Mouse (Mus musculus) midbrain, embryonic 10.5 days (tissue): Measurements from ENCODE around the gene Ikzf3. TPM values are rescaled to one million over a fixed set of nuclear protein-coding genes. Genes with fewer than 3 reads are reported as not detected.

Experiments used
- DNase-seq: peaks from one replicate; pipeline ENCODE4 v3.0.0-alpha.2; 2017; ENCODE audit warnings: low spot score
- H3K27ac ChIP-seq: fragments of 300-500 bp; sonication (generic); replicated peaks from 2 replicates; pipeline ENCODE4 v1.5.1; 2016; ENCODE audit warnings: mild to moderate bottlenecking
- H3K27me3 ChIP-seq: fragments of 300-500 bp; sonication (generic); 2 replicates; pipeline ENCODE4 v1.6.1; 2016; ENCODE audit warnings: low read depth, mild to moderate bottlenecking; ENCODE audit not compliant: poor library complexity, severe bottlenecking
- H3K36me3 ChIP-seq: fragments of 300-500 bp; sonication (generic); 2 replicates; pipeline ENCODE4 v1.6.1; 2016; ENCODE audit warnings: mild to moderate bottlenecking, moderate library complexity
- H3K4me1 ChIP-seq: fragments of 300-500 bp; sonication (generic); 2 replicates; pipeline ENCODE4 v1.6.1; 2016
- H3K4me3 ChIP-seq: fragments of 300-500 bp; sonication (generic); 2 replicates; pipeline ENCODE4 v1.5.1; 2016; ENCODE audit warnings: mild to moderate bottlenecking, moderate library complexity
- H3K9me3 ChIP-seq: fragments of 300-500 bp; sonication (generic); replicated peaks from 2 replicates; pipeline ENCODE4 v1.6.1; 2016; ENCODE audit warnings: mild to moderate bottlenecking
- WGBS: fragments of 180-500 bp; shearing (Covaris S2); methylation state at CpG from one replicate; pipeline ENCODE4 v1.1.7; 2016; 5-methylcytosine and 5-hydroxymethylcytosine counted together
- polyA plus RNA-seq: library from polyadenylated mRNA; unstranded; fragments of >200 nt; fragmentation: Nextera tagmentation; extraction: Ambion mirVana; gene quantifications from 2 replicates; pipeline ENCODE4 v1.2.1, GENCODE M21; 2016

Gene Ikzf3
- polyA plus RNA-seq, 1 experiment from 2014 or later: 0.06 TPM

DNA sequence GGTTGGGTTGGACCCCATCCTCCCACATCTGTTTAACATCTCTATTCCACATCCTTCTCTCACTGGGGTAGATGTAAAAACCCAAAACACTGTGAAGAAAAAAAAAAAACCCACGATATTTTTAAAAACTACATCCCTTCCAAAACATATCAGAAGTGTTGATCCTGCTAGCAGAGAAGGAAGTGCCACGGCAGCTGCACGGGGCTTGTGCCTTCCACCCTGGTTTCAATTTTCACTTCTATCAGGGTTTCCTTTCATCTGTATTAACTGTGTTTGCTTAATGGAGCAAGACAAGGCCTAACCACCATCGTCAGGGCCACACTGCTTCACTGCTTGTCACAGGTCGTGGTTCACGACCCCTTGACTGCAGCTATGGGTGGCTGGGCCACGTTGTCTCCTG lies 52.9 kb downstream of the Ikzf3 start:
- Histone ChIP-seq H3K9me3 (no peaks in the 10 kb centered on the region), H3K27ac (no peak overlapping the region), H3K27me3 (peaks cover 28% of the 10 kb centered on the region; the same call in 1 of the 2 replicates), H3K4me3 (no peak overlapping the region), H3K36me3 (no peaks in the 10 kb centered on the region), H3K4me1 (peaks cover 16% of the 10 kb centered on the region)
- no peak for DNase-seq
- WGBS: 16% methylated on average over 7 of the region's 7 CpGs

DNA sequence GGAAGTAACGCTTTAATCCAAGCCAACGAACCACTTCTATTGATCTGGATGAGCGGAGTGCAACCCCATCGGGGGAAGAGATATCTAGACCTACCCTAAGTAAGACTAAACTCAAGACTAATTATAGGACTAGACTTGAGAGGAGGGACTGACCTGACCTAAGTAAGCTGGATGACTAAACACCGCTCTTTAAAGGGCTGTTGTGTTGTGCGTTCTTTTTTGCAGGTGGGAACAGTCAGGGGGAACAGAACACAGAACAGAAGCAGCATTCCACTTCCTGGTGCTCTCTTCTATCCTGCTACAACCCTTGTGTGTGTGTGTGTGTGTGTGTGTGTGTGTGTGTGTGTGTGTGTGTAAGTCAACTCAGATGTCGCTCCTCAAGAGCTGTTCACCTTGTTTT lies 54.3 kb downstream of the Ikzf3 start:
- Histone ChIP-seq H3K4me1 (peaks cover 11% of the 10 kb centered on the region), H3K27ac (no peak overlapping the region), H3K9me3 (no peaks in the 10 kb centered on the region), H3K36me3 (no peaks in the 10 kb centered on the region), H3K27me3 (peaks cover 26% of the 10 kb centered on the region; the same call in 1 of the 2 replicates), H3K4me3 (no peak overlapping the region)
- 80% methylated on average over 7 of the region's 7 CpGs for WGBS
- DNase-seq: no peak

DNA sequence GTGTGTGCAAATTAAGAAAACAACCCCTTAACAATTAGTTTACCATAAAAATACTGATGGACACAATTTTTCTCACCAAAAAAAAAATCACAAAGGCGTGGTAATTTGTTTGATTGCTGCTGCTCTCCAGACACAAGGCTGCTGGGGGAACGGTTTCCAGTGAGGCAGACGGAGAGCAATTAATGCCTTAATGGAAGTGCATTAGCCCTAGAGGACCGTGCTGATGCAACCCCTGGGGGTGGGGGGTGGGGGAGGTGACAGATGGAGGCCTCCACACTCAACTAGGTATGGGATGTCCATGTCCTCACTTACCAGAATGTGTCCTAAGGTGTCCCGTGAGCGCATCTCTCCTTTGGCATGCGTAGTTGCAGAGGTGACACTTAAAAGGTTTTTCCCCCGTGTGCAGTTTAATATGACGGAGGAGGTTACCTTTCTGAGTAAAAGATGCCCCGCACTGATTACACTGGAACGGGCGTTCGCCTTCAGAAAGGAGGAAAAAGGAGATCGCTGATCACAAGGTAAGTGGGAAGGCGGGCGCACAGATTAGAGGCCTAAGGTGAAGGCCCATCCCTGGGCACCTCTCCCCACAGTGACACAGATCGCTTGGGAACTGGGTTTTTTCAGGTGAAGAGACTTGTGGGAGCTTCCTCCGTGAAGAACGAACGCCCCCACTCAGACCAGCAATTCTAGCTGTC lies 57.1 kb downstream of the Ikzf3 start:
- DNase-seq: no peak
- no peak overlapping the region for H3K4me3 ChIP-seq
- no peaks in the 10 kb centered on the region for H3K36me3 ChIP-seq
- H3K9me3 ChIP-seq: no peaks in the 10 kb centered on the region
- H3K27me3 ChIP-seq: 0 out of 2 replicates have a peak, but pooled peaks cover 6% of the 10 kb centered on the region
- H3K4me1 ChIP-seq: peaks cover 11% of the 10 kb centered on the region
- H3K27ac ChIP-seq: no peak overlapping the region
- 77% methylated on average over 20 of the region's 20 CpGs for WGBS

DNA sequence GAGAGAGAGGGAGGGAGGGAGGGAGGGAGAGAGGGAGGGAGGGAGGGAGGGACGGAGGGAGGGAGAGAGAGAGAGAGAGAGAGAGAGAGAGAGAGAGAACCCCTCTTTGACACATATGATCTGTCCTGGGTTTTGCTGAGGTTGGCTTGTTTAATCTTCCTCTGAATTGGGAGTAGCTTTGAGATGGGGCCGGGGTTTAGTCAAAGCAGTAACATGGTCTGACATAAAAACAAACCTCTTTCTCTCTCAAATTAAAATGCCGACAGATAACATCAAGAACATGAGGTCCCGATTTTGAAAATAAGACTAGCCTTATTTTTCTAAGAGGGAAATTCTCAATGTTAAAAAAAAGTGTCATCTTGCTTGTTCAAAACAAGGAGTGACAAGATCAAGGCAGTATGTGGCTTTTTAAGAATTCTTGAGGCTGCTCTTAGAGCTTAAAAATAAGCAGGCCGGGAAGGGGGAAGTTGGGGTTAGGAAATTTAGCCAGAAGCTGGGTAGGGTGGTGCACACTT lies 58.2 kb downstream of the Ikzf3 start:
- Histone ChIP-seq H3K4me1 (peaks cover 2% of the 10 kb centered on the region; the same call in 1 of the 2 replicates), H3K4me3 (no peak overlapping the region), H3K27me3 (0 out of 2 replicates have a peak, but pooled peaks cover 5% of the 10 kb centered on the region), H3K9me3 (no peaks in the 10 kb centered on the region), H3K27ac (no peak overlapping the region), H3K36me3 (no peaks in the 10 kb centered on the region)
- WGBS: 76% methylated on average over 5 of the region's 5 CpGs
- no peak for DNase-seq

DNA sequence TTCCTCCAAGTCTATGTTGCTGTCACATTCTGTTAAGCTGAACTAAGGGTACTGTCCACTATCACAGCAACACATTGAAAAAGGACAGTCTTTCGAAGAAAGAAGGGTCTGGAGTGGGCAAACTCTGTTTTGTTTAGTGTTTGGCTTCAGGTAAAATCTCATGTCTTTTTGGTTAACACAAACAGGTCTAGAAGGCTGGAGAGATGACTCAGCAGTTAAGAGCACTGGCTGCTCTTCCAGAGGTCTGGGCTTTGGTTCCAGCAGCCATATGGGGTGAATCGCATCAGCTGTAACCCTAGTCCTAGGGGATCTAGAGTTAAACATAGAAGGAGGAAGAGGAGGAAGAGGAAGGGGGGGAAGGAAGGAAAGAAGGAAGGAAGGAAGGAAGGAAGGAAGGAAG lies 60.1 kb downstream of the Ikzf3 start:
- no peak for DNase-seq
- WGBS: 89% methylated on average over 2 of the region's 2 CpGs
- Histone ChIP-seq H3K36me3 (no peaks in the 10 kb centered on the region), H3K27me3 (no peaks in the 10 kb centered on the region), H3K27ac (no peak overlapping the region), H3K4me3 (no peak overlapping the region), H3K9me3 (no peaks in the 10 kb centered on the region), H3K4me1 (no peaks in the 10 kb centered on the region)

DNA sequence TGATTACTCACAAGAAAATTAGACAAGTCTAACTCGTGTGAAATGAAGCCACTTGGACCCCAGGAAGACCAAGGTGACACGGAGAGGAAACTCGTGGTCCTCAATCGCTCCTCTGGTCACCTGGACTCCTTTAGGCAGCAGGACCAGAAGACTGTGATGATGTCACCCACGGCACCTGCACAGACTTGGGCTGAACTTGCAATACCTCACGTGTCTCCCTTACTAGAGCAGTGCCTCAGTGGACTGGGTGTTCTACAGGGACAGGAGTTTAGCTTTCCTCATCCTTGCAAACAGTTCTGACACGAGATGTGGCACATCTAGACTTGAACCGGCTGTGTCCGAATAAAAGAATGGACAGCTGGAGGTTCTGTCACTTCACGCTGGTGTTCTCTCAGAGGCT lies 63.8 kb downstream of the Ikzf3 start:
- Histone ChIP-seq H3K4me1 (no peaks in the 10 kb centered on the region), H3K4me3 (no peak overlapping the region), H3K27me3 (no peaks in the 10 kb centered on the region), H3K27ac (no peak overlapping the region), H3K9me3 (no peaks in the 10 kb centered on the region), H3K36me3 (no peaks in the 10 kb centered on the region)
- no peak for DNase-seq
- WGBS: 88% methylated on average over 10 of the region's 10 CpGs

DNA sequence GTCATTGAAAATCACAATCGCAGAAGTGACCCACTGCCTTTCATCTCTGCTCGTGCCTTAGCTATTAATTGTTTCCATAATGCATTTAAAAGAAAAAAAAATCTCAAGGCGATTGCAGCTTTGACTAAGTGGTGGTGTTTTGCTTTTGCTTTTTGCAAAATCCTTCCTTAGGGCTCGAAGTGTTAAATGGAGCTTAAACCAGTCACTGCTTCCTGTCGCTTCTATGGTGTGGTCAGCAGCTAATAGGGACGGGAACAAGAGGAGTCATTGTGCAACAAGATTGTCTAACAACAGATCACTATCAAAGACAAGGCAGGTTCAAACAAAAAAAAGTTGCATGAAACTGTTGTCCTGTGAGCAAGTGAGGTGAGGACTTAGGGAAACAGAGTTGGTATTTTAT lies 64.6 kb downstream of the Ikzf3 start:
- WGBS: 79% methylated on average over 6 of the region's 6 CpGs

DNA sequence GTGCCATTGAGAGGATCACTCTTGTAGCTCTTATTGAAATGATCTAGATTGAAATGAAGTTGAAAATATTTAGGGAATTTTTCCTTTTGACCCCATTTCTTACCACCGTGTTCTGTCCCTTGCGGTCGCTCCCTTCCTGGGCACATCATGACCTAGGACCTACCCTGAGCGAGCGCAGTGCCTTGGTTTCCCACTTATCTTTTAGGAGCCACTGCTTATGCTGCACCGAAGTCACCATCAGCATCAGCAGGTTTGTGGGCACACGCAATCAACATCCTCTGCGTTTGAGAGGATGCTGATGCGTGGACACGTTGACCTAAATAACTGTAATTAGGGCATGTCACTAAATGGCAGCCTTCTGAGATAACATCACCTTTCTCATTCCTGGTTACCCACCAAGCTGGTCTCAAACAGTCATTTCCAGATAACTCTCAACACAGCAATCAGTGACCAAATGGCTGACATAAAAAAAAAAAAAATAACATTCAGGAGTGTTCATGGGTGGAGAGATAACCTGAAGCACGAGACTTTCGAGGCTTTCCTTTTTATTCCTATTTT lies 65.8 kb downstream of the Ikzf3 start:
- H3K4me3 ChIP-seq: no peak overlapping the region
- H3K27ac ChIP-seq: no peak overlapping the region
- H3K9me3 ChIP-seq: no peaks in the 10 kb centered on the region
- 93% methylated on average over 12 of the region's 12 CpGs for WGBS
- no peaks in the 10 kb centered on the region for H3K4me1 ChIP-seq
- H3K27me3 ChIP-seq: no peaks in the 10 kb centered on the region
- H3K36me3 ChIP-seq: no peaks in the 10 kb centered on the region
- no peak for DNase-seq

More for the DNA sequence above, 64.6 kb downstream of the Ikzf3 start:
- H3K9me3 ChIP-seq: no peaks in the 10 kb centered on the region
- H3K36me3 ChIP-seq: no peaks in the 10 kb centered on the region
- no peak for DNase-seq
- no peaks in the 10 kb centered on the region for H3K27me3 ChIP-seq
- no peaks in the 10 kb centered on the region for H3K4me1 ChIP-seq
- no peak overlapping the region for H3K4me3 ChIP-seq
- no peak overlapping the region for H3K27ac ChIP-seq

DNA sequence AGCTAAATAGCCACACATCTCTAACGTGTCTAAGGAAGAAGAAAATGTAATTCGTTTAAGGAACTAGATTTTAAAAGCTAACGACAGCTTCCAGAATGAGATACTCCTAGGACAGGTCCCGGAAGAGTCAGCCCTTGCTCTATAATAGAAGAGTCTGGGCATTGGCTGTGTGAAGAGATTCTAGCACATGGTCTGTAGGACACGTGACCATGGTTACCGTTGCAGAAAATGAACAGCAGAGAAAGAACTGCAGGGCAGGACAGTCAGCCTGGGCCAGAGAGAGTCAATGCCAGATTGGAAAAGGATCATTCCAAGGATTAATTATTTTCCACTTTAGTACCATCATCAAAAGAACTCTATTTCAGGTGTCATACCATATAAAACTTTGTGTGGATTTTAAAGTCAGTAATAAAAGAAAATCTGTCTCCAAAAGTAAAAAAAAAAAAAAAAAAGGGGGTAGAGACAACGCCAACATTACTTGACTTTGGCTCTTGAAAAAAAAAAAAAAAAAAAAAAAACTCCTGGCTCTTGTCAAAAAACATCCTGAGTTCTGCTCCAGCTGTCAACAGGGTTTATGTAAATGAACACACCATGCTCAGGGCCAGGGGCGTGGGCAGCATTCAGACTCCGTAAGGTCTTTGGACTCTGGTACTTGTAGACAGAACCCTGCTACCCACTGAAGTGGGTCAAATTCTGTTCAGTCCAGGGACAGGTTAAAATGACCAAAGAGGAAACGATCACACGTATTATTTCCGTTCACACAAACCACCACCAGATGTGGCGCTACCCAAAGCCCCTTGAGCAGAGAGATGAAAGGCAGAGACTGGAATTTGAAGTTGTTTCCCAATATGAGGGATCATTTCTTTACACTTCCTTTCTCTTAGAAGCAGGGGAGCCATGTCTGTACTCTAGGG lies 66.5 kb downstream of the Ikzf3 start:
- WGBS: 90% methylated on average over 13 of the region's 13 CpGs
- no peak for DNase-seq
- H3K9me3 ChIP-seq: no peaks in the 10 kb centered on the region

DNA sequence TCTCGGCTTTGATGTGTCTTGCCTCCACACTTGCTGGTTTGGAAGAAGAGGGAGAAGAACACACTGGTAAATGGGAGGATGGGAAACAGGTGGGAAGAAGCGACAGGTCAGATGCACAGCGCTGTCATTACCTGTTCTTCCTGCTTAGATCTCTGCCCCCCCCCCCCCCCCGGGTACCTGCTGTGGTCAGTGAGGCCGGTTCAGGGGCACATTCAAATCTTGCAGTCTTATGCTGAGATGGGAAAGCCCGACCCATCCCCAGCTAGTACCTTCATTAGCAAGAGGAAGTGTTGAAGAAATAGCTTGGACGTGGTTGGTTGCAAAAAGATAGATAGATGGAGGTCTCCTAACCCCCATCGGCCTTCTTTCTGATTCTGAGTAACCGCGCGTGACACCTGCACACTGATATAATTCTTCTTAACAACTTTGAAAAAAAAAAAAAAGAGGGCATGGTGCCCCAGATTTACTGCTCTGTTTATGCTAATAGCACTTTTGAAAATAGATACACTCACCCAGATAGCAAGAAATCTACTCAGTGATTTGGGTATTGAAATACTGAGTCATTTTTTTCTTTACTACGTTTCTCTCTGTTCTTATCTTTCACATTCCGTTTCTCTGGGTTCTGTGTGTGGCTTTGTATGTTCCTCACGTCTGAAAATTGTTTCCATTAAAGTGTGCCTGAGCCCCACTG lies 68.7 kb downstream of the Ikzf3 start:
- WGBS: 76% methylated on average over 14 of the region's 14 CpGs
- no peaks in the 10 kb centered on the region for H3K27me3 ChIP-seq

More for the DNA sequence above, 66.5 kb downstream of the Ikzf3 start:
- Histone ChIP-seq H3K27me3 (no peaks in the 10 kb centered on the region), H3K27ac (no peak overlapping the region), H3K4me1 (peaks cover under 1% of the 10 kb centered on the region; the same call in 1 of the 2 replicates), H3K36me3 (no peaks in the 10 kb centered on the region), H3K4me3 (no peak overlapping the region)

DNA sequence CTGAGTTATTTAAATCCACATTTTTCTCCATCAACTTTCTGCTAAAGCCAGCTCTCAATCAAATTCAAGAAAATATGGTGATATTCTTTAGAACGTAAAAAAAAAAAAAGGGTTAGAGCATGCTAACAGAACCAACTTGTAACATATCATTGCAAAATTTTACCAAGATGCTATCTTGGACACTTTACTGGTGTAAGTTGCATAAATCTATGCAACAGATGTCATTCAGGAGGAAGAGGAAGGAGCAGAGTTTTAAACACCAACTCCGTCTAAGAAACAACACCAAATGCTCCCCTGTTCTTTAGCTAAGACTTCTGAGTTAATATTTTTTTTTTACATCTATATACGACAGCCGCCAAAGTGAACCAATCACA lies 69.4 kb downstream of the Ikzf3 start:
- Histone ChIP-seq H3K9me3 (no peaks in the 10 kb centered on the region), H3K36me3 (no peaks in the 10 kb centered on the region), H3K27ac (no peak overlapping the region), H3K4me3 (no peak overlapping the region), H3K4me1 (peaks cover 25% of the 10 kb centered on the region), H3K27me3 (peaks cover 2% of the 10 kb centered on the region; the same call in 1 of the 2 replicates)
- 87% methylated on average over 4 of the region's 4 CpGs for WGBS
- DNase-seq: no peak

More for the DNA sequence above, 68.7 kb downstream of the Ikzf3 start:
- no peak for DNase-seq
- peaks cover 20% of the 10 kb centered on the region for H3K4me1 ChIP-seq
- no peak overlapping the region for H3K27ac ChIP-seq
- H3K9me3 ChIP-seq: no peaks in the 10 kb centered on the region
- no peaks in the 10 kb centered on the region for H3K36me3 ChIP-seq
- no peak overlapping the region for H3K4me3 ChIP-seq
